Mouse (Mus musculus) midbrain, embryonic 10.5 days (tissue): Measurements from ENCODE around the gene Hcn4. TPM values are rescaled to one million over a fixed set of nuclear protein-coding genes. Genes with fewer than 3 reads are reported as not detected.

ENCODE experiments used
- DNase-seq: peaks from one replicate; pipeline ENCODE4 v3.0.0-alpha.2; 2017; ENCODE audit warnings: low spot score
- H3K27ac ChIP-seq: fragments of 300-500 bp; sonication (generic); replicated peaks from 2 replicates; pipeline ENCODE4 v1.5.1; 2016; ENCODE audit warnings: mild to moderate bottlenecking
- H3K27me3 ChIP-seq: fragments of 300-500 bp; sonication (generic); 2 replicates; pipeline ENCODE4 v1.6.1; 2016; ENCODE audit warnings: low read depth, mild to moderate bottlenecking; ENCODE audit not compliant: poor library complexity, severe bottlenecking
- H3K36me3 ChIP-seq: fragments of 300-500 bp; sonication (generic); 2 replicates; pipeline ENCODE4 v1.6.1; 2016; ENCODE audit warnings: mild to moderate bottlenecking, moderate library complexity
- H3K4me1 ChIP-seq: fragments of 300-500 bp; sonication (generic); 2 replicates; pipeline ENCODE4 v1.6.1; 2016
- H3K4me3 ChIP-seq: fragments of 300-500 bp; sonication (generic); 2 replicates; pipeline ENCODE4 v1.5.1; 2016; ENCODE audit warnings: mild to moderate bottlenecking, moderate library complexity
- H3K9me3 ChIP-seq: fragments of 300-500 bp; sonication (generic); replicated peaks from 2 replicates; pipeline ENCODE4 v1.6.1; 2016; ENCODE audit warnings: mild to moderate bottlenecking
- WGBS: fragments of 180-500 bp; shearing (Covaris S2); methylation state at CpG from one replicate; pipeline ENCODE4 v1.1.7; 2016; 5-methylcytosine and 5-hydroxymethylcytosine counted together
- polyA plus RNA-seq: library from polyadenylated mRNA; unstranded; fragments of >200 nt; fragmentation: Nextera tagmentation; extraction: Ambion mirVana; gene quantifications from 2 replicates; pipeline ENCODE4 v1.2.1, GENCODE M21; 2016

Gene Hcn4
- polyA plus RNA-seq, 1 experiment from 2014 or later: 0.42 TPM

DNA sequence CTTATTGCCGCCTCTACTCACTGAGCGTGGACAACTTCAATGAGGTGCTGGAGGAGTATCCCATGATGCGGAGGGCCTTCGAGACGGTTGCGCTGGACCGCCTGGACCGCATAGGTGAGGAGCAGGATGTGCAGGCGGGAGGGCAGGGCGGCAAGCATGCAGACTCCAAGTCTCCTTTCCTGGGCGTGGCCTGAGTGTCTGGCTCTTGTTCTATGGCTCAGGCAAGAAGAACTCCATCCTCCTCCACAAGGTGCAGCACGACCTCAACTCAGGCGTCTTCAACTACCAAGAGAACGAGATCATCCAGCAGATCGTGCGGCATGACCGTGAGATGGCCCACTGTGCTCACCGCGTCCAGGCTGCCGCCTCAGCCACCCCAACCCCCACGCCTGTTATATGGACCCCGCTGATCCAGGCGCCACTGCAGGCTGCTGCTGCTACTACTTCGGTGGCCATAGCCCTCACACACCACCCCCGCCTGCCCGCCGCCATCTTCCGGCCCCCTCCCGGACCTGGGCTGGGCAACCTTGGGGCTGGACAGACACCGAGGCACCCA, 35.9 kb downstream of the Hcn4 start:
- peak overlapping the region; percentile 49; the same call in 1 of the 2 replicates for H3K27ac ChIP-seq
- peak overlapping the region; percentile 40 for H3K4me3 ChIP-seq
- H3K4me1 ChIP-seq: peaks cover 39% of the 10 kb centered on the region
- WGBS: 38% methylated on average over 30 of the region's 30 CpGs
- H3K27me3 ChIP-seq: peaks cover 29% of the 10 kb centered on the region
- H3K9me3 ChIP-seq: no peaks in the 10 kb centered on the region
- DNase-seq: peak; percentile 33
- peaks cover 20% of the 10 kb centered on the region for H3K36me3 ChIP-seq

DNA sequence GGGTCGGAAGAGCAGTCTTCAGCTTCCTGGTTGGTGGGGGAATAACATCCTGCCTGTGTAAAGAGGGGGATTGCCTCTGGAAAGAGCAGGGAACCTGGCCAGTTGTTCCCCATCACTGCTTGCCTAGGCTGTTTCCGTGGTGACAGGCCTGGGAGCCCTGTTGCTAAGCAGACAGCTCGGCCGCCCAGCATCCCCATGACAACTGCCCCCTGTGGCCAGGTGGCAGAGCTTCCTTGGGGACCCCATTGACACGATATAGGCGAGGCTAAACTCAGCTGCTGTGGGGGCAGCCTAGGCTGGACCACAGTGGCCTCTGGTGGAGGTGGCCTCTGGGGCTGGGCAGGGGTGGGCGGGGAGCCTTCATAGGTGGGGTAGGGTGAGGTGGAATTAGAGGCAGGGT, 40.6 kb downstream of the Hcn4 start:
- Histone ChIP-seq H3K27ac (peak overlapping the region; percentile 46; the same call in 1 of the 2 replicates), H3K4me3 (no peak overlapping the region), H3K4me1 (peaks cover 33% of the 10 kb centered on the region), H3K36me3 (peaks cover 11% of the 10 kb centered on the region; the same call in 1 of the 2 replicates), H3K9me3 (no peaks in the 10 kb centered on the region), H3K27me3 (peaks cover 16% of the 10 kb centered on the region)
- DNase-seq: peak; percentile 62
- 21% methylated on average over 7 of the region's 7 CpGs for WGBS

DNA sequence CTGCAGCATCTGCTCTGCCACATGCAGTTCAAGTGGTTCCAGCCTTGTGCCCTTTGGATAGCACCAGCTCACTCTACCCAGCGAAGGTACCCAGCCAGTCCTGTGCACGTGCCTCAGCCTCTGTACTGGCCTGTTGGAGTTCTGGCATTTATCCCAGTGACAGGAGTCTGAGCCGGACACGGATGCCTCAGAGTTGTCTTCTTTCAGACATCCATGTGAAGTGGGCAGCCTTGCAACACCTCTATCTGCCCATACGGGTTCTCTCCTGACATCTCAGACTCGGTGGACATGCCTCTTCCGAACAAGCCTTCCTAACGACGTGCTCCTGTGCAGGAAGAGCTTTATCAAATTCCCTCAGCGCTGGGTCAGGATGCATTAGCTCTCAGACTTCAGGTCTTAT, 47.9 kb downstream of the Hcn4 start:
- Histone ChIP-seq H3K27ac (no peak overlapping the region), H3K27me3 (no peaks in the 10 kb centered on the region), H3K36me3 (peaks cover 27% of the 10 kb centered on the region), H3K9me3 (no peaks in the 10 kb centered on the region), H3K4me3 (no peak overlapping the region), H3K4me1 (no peaks in the 10 kb centered on the region)
- 89% methylated on average over 10 of the region's 10 CpGs for WGBS
- no peak for DNase-seq

DNA sequence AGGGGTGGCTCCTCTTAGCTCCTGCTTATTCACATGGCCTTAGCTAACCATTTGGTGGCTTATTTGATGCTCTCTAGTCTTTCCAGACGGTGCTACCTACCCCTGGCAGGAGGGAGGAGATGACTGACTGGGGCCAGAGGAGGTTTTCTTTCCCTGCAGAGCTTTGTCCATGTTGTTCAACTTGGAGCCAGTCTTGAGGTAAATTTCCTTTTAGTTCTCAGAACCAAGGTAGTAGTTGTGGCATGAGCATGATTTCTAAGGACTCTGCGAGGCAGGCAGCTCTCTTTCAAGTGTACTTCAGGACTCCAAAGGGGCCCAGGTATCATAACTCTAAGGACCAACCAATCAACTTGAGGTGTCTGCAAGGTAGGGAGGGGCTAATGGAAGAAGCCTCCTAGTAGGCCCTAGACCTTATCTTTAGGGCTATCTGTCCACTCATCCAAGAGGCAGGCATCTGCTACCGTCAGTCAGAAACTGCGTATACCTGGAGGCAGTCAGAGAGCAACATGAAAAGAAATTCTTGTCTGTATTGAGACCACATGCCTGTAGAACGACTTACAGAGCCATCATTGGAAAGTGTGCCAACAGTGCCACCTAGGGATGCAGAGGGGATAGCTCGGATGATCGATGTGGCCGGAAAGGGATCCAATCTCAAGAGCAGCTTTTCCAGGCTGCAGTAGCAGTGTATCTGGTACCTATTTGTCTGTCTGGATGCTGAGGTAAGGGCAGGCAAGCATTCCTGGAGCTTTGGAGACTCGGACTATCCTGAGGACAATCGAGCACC, 50.5 kb downstream of the Hcn4 start:
- peak; percentile 44 for DNase-seq
- Histone ChIP-seq H3K27ac (no peak overlapping the region), H3K4me3 (no peak overlapping the region), H3K4me1 (no peaks in the 10 kb centered on the region), H3K27me3 (no peaks in the 10 kb centered on the region), H3K9me3 (no peaks in the 10 kb centered on the region), H3K36me3 (peaks cover 52% of the 10 kb centered on the region)
- 53% methylated on average over 10 of the region's 10 CpGs for WGBS

DNA sequence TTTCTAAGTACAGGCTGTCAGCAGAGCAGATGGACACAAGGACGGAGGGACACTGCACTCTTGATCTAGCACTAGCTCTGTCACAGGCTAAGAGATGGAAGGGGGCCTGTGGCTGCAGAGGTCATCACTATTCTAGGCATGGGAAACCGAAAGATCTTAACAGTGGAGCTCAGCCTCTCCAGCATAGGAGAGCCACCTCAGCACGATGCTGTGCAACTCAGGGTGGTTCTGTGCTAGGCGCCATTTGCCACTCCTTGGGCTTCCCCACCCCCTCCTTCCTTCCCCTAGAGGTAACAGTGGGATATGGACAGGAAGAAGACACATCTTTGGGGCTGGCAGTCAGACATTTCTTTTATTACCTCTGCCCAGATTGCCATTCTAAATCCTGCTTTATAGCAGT, 51.1 kb downstream of the Hcn4 start:
- Histone ChIP-seq H3K27me3 (no peaks in the 10 kb centered on the region), H3K9me3 (no peaks in the 10 kb centered on the region), H3K4me3 (no peak overlapping the region), H3K4me1 (no peaks in the 10 kb centered on the region), H3K27ac (no peak overlapping the region), H3K36me3 (peaks cover 59% of the 10 kb centered on the region)
- 87% methylated on average over 4 of the region's 4 CpGs for WGBS
- DNase-seq: no peak

DNA sequence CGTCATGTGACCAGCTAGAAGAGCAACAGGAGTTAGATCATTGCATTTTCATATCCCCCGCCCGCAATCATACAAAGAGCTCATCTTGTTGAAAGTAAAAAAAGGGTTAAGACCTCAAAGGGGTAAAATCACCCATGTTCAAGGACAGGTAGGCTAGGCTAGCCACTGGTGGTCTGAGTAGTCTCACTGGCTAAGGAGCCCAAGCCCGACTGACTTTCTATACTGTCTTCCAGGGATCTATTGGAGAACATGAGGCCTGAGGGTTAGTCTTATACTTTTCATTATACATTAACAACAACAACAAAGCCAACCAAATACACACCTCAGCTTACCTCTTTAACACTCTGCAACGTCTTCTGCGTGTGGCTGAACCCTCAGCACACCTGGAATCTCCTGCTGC, 52.2 kb downstream of the Hcn4 start:
- Histone ChIP-seq H3K27ac (no peak overlapping the region), H3K9me3 (no peaks in the 10 kb centered on the region), H3K4me3 (no peak overlapping the region), H3K4me1 (no peaks in the 10 kb centered on the region), H3K27me3 (no peaks in the 10 kb centered on the region), H3K36me3 (peaks cover 69% of the 10 kb centered on the region)
- no peak for DNase-seq
- 90% methylated on average over 6 of the region's 6 CpGs for WGBS

DNA sequence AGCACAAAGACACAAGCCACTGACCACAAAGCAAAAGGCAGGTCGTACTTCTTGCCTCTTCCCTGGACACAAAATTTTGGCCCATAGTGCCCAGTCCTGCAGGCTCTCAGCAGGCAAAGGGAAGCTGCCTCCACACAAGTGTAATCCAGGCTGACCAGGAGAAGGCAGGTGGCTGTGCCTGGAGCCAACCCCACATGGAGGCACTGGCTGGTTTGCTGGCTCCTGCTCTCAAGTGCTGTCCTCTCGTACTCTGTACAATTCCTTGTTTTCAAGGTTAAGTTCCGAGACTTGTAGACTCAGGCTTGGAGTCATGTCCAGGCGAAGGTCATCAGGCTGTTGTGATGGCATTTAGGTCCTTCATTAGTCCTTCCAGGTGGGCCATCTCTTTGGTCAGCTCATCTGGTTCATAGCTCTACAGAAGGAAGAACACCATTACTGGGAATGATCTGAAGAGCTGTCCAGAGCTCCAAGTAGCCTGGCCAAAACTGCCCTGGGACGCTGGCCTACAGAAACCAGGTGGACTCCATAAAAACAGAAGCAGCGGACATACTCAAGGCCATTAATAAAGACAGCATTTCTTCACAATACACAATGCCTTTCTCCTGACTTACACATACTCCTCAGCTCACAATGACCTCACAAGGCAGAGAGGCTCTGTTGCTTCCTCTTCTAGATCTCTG, 53.9 kb downstream of the Hcn4 start:
- no peak for DNase-seq
- no peak overlapping the region for H3K4me3 ChIP-seq
- no peaks in the 10 kb centered on the region for H3K9me3 ChIP-seq
- no peaks in the 10 kb centered on the region for H3K4me1 ChIP-seq
- 97% methylated on average over 6 of the region's 6 CpGs for WGBS
- H3K36me3 ChIP-seq: peaks cover 85% of the 10 kb centered on the region
- no peaks in the 10 kb centered on the region for H3K27me3 ChIP-seq
- H3K27ac ChIP-seq: no peak overlapping the region

DNA sequence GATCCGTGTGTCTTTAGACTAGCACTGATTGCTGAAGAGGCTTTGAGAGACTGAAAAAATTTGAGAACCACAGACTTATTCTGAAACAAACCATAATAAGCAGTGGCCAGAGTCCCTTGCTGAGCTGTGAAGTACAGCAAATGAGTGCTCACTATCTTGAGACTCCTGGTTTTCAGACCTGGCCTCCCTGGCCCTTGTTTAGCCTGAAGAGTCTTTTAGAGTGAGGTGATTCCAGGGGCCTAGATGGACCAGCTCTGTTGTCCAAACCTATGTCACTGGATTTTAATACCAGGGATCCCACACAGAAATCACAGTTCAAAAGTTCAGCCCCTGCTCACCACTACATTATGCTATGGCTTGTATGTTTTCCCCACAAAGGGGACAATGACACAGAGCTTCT, 56.6 kb downstream of the Hcn4 start:
- WGBS: 94% methylated on average over 1 of the region's 1 CpGs
- no peak overlapping the region for H3K27ac ChIP-seq
- H3K27me3 ChIP-seq: no peaks in the 10 kb centered on the region
- H3K4me3 ChIP-seq: no peak overlapping the region
- H3K4me1 ChIP-seq: no peaks in the 10 kb centered on the region
- H3K36me3 ChIP-seq: peaks cover 96% of the 10 kb centered on the region
- no peaks in the 10 kb centered on the region for H3K9me3 ChIP-seq
- DNase-seq: no peak

DNA sequence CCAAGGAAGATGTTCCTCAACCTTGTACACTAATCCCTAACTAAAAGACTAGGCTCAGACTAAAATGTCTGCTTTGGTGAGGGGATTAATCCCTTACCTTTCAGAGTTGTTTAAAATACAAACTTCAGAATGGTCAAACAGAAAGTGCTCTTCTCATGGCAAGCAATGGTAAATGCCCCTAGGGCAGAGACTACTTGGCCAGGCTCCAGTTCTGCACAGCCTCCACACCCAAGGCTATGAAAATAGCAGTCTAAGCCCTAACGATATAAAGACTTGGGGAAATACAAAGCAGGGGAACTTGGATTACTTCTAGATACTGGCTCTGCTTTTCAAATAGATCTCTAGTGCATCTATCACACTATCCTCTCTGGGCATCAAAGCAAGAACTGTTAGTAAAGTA, 59.5 kb downstream of the Hcn4 start:
- Histone ChIP-seq H3K27me3 (no peaks in the 10 kb centered on the region), H3K4me3 (no peak overlapping the region), H3K9me3 (no peaks in the 10 kb centered on the region), H3K27ac (no peak overlapping the region), H3K36me3 (peaks cover 90% of the 10 kb centered on the region), H3K4me1 (no peaks in the 10 kb centered on the region)
- DNase-seq: no peak
- WGBS: 95% methylated on average over 1 of the region's 1 CpGs

DNA sequence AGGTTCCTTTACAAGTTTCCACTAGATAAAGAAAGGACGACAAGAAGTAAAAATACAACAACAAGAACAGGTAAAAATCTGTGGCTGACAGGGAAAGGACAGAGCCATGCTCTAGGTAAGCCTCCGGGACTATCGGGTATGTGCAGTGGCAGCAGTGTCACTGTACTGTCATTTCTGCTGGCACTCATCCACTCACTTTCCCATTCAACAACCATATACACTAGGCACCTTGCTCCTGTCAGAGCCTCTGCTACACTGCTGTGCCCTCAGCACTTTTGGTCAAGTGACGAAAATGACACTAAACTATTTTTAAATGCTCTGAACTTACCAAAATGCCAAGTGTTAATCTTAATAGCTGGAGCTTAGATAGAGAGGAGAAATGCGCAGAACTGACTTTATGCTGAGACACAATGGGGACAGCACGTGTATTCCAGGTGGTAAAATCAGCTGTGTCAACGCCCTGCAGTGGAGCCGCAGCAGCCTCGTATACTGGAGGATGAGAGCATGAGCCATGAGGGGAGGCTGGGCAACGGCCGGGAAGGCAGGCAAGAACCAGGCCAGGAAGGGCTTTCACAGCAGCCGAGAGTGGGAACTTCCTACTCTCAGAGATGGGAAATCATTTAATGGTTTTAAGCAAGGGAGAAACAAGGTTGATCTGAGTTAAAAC, 66.7 kb downstream of the Hcn4 start:
- Histone ChIP-seq H3K36me3 (peaks cover 87% of the 10 kb centered on the region), H3K27ac (no peak overlapping the region), H3K9me3 (no peaks in the 10 kb centered on the region), H3K4me1 (no peaks in the 10 kb centered on the region), H3K27me3 (no peaks in the 10 kb centered on the region), H3K4me3 (no peak overlapping the region)
- WGBS: 93% methylated on average over 12 of the region's 12 CpGs
- no peak for DNase-seq

DNA sequence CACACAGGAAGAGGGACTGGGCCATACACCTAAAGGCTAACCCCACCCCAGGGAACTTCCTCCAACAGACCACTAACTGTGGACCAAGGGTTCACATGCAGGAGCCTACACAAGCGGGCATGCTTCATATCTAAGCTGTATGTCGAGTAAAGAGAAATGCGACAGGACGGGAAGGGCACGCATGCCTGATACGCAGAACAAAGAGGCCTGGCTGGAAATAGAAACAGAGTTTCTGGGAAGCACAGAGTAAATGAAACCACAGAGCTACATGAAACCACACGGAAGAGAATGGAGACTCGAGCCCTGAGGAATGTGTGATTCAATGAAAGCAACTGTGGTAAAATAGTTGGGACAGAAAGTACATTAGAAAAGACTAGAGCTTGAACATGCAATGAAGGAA, 67.7 kb downstream of the Hcn4 start:
- H3K27ac ChIP-seq: no peak overlapping the region
- no peak overlapping the region for H3K4me3 ChIP-seq
- no peaks in the 10 kb centered on the region for H3K4me1 ChIP-seq
- no peaks in the 10 kb centered on the region for H3K27me3 ChIP-seq
- no peak for DNase-seq
- 94% methylated on average over 8 of the region's 8 CpGs for WGBS
- peaks cover 83% of the 10 kb centered on the region for H3K36me3 ChIP-seq
- H3K9me3 ChIP-seq: no peaks in the 10 kb centered on the region

DNA sequence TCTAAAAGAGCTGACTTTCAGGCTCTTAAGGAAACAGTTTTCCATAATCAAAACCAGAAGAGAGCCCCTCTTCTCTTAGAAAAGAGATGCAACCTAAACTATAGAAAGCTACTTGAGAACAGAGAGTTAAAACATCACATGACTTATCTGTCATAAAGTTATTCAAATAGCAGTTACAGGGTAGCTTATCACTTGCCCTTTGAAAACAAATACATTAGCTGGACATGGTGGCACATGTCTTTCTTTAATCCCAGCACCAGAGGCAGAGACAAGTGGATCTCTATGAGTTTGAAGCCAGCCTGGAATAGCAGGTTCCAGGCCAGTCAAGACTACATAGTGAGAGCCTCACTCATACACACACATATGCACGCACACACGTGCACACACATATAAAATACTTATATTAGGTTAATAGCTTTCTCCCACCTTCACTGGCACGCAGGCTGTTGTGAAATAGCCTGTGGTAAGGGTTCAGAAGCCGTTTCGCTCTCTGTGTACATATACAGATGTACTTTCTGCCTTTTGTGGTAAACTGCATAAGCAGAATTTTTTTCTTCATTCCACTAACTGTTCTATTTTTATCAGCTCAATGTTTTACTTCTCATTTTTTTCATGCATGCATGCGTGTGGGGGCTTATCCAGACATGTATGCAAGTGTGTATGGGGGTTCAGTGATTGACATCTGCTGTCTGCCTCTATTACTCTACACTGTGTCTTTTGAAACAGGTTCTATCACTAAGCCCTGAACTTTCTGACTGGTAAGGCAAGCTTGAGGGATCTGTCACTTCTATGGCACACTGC, 68.8 kb downstream of the Hcn4 start:
- 96% methylated on average over 6 of the region's 6 CpGs for WGBS
- peaks cover 80% of the 10 kb centered on the region for H3K36me3 ChIP-seq

More for the DNA sequence above, 68.8 kb downstream of the Hcn4 start:
- no peaks in the 10 kb centered on the region for H3K27me3 ChIP-seq
- no peaks in the 10 kb centered on the region for H3K9me3 ChIP-seq
- DNase-seq: no peak
- H3K27ac ChIP-seq: no peak overlapping the region
- H3K4me1 ChIP-seq: no peaks in the 10 kb centered on the region
- no peak overlapping the region for H3K4me3 ChIP-seq
